Mouse (Mus musculus): ENCODE results near the gene Pcbd2. TPM values are rescaled to one million over a fixed set of nuclear protein-coding genes. Genes with fewer than 3 reads are reported as not detected.

Pcbd2 gene
- polyA plus RNA-seq, 1 experiment from 2014 or later = 52.3 TPM

GRCm38 (mm10) chr13:55757645-55758044 is 30.5 kb downstream of the Pcbd2 start:
- H3K36me3 ChIP-seq = no peaks in the 10 kb centered on the region
- H3K27ac ChIP-seq = no peak overlapping the region
- no peaks in the 10 kb centered on the region for H3K27me3 ChIP-seq (ENCODE audit: insufficient read depth, poor library complexity, severe bottlenecking)
- whole genome bisulfite sequencing = 89% methylated on average over 6 of the region's 6 CpGs
- no peaks in the 10 kb centered on the region for H3K9me3 ChIP-seq
- no peak for DNase-seq (ENCODE audit: low spot score)
- peaks cover 21% of the 10 kb centered on the region for H3K4me1 ChIP-seq
- H3K4me3 ChIP-seq = no peak overlapping the region

GRCm38 (mm10) chr13:55760576-55760975 is 33.4 kb downstream of the Pcbd2 start:
- no peak for DNase-seq (ENCODE audit: low spot score)
- 69% methylated on average over 10 of the region's 10 CpGs for WGBS
- Histone ChIP-seq H3K4me3 (no peak overlapping the region), H3K4me1 (peaks cover 20% of the 10 kb centered on the region), H3K27me3 (ENCODE audit: insufficient read depth, poor library complexity, severe bottlenecking) (no peaks in the 10 kb centered on the region), H3K9me3 (no peaks in the 10 kb centered on the region), H3K36me3 (no peaks in the 10 kb centered on the region), H3K27ac (no peak overlapping the region)

- Histone ChIP-seq H3K9me3 (no peaks in the 10 kb centered on the region), H3K27me3 (ENCODE audit: insufficient read depth, poor library complexity, severe bottlenecking) (no peaks in the 10 kb centered on the region), H3K4me3 (no peak overlapping the region), H3K27ac (no peak overlapping the region), H3K4me1 (peaks cover 18% of the 10 kb centered on the region), H3K36me3 (no peaks in the 10 kb centered on the region)
- WGBS = 79% methylated on average over 10 of the region's 10 CpGs
- DNase-seq (ENCODE audit: low spot score) = no peak
These were observed 34.3 kb downstream of the Pcbd2 start for GRCm38 (mm10) chr13:55761486-55761885.

GRCm38 (mm10) chr13:55774352-55774751 is 47.2 kb downstream of the Pcbd2 start:
- Histone ChIP-seq H3K36me3 (peaks cover 3% of the 10 kb centered on the region), H3K27me3 (ENCODE audit: insufficient read depth, poor library complexity, severe bottlenecking) (no peaks in the 10 kb centered on the region), H3K4me1 (peaks cover 10% of the 10 kb centered on the region), H3K27ac (no peak overlapping the region), H3K9me3 (no peaks in the 10 kb centered on the region), H3K4me3 (no peak overlapping the region)
- no peak for DNase-seq (ENCODE audit: low spot score)
- 81% methylated on average over 7 of the region's 7 CpGs for WGBS

- Histone ChIP-seq H3K36me3 (peaks cover 3% of the 10 kb centered on the region), H3K4me3 (no peak overlapping the region), H3K27ac (no peak overlapping the region), H3K9me3 (no peaks in the 10 kb centered on the region), H3K27me3 (ENCODE audit: insufficient read depth, poor library complexity, severe bottlenecking) (no peaks in the 10 kb centered on the region), H3K4me1 (peaks cover 10% of the 10 kb centered on the region)
- DNase-seq (ENCODE audit: low spot score) = no peak
- WGBS = 39% methylated on average over 11 of the region's 11 CpGs
These were observed 47.9 kb downstream of the Pcbd2 start for GRCm38 (mm10) chr13:55775056-55775455.

- H3K4me3 ChIP-seq = no peak within 1 kb of the TSS
- H3K4me1 ChIP-seq = no peaks in the 10 kb centered on the region
- no peaks in the 10 kb centered on the region for H3K27me3 ChIP-seq (ENCODE audit: insufficient read depth, poor library complexity, severe bottlenecking)
- 86% methylated on average over 3 of the region's 3 CpGs for WGBS
- no peaks in the 10 kb centered on the region for H3K36me3 ChIP-seq
- no peak within 1 kb of the TSS for H3K27ac ChIP-seq
- no peaks in the 10 kb centered on the region for H3K9me3 ChIP-seq
- no peak for DNase-seq (ENCODE audit: low spot score)
These were observed 57.1 kb downstream of the Pcbd2 start, which contains the start of gene Catsper3 for GRCm38 (mm10) chr13:55784268-55784667. Catsper3 (plus strand) TSS chr13:55784568.

- H3K4me1 ChIP-seq = no peaks in the 10 kb centered on the region
- no peak overlapping the region for H3K4me3 ChIP-seq
- no peaks in the 10 kb centered on the region for H3K9me3 ChIP-seq
- no peak overlapping the region for H3K27ac ChIP-seq
- WGBS = 76% methylated on average over 11 of the region's 11 CpGs
- no peak for DNase-seq (ENCODE audit: low spot score)
- H3K36me3 ChIP-seq = no peaks in the 10 kb centered on the region
- no peaks in the 10 kb centered on the region for H3K27me3 ChIP-seq (ENCODE audit: insufficient read depth, poor library complexity, severe bottlenecking)
These were observed 59.0 kb downstream of the Pcbd2 start for GRCm38 (mm10) chr13:55786120-55786519.

DNA sequence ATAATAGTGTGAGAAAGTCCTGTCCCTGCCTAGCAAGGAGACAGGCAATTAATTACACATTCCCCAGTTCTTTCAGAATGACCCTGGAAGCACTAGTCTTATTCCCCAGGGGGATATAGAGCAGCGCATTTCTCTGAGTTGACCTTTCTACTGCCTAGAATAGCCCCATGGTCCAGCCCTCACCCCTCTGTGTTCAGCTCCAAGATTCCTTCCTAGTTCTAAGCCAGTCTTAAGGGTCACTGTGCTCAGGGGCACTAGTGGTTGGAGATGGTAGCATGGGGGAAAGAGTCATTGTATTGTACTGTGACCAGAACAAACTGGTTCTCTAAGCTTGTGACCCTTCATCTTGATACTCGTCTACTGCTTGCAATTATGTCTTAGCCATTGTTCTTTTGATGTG is 74.1 kb downstream of the Pcbd2 start:
- WGBS = 77% methylated on average over 2 of the region's 2 CpGs
- Histone ChIP-seq H3K27ac (no peak overlapping the region), H3K9me3 (no peaks in the 10 kb centered on the region), H3K27me3 (ENCODE audit: insufficient read depth, poor library complexity, severe bottlenecking) (no peaks in the 10 kb centered on the region), H3K4me1 (no peaks in the 10 kb centered on the region), H3K4me3 (no peak overlapping the region), H3K36me3 (no peaks in the 10 kb centered on the region)
- peak; percentile 61 for DNase-seq (ENCODE audit: low spot score)

GRCm38 (mm10) chr13:55803973-55804372 is 76.8 kb downstream of the Pcbd2 start:
- Histone ChIP-seq H3K9me3 (no peaks in the 10 kb centered on the region), H3K27ac (no peak overlapping the region), H3K36me3 (no peaks in the 10 kb centered on the region), H3K27me3 (ENCODE audit: insufficient read depth, poor library complexity, severe bottlenecking) (peaks cover 8% of the 10 kb centered on the region; the same call in 1 of the 2 replicates), H3K4me3 (no peak overlapping the region), H3K4me1 (no peaks in the 10 kb centered on the region)
- DNase-seq (ENCODE audit: low spot score) = peak; percentile 24
- WGBS = 74% methylated on average over 1 of the region's 1 CpGs

GRCm38 (mm10) chr13:55809041-55809623 is 82.0 kb downstream of the Pcbd2 start:
- no peak overlapping the region for H3K4me3 ChIP-seq
- 61% methylated on average over 7 of the region's 7 CpGs for WGBS
- DNase-seq (ENCODE audit: low spot score) = peak; percentile 64
- no peaks in the 10 kb centered on the region for H3K4me1 ChIP-seq
- H3K27ac ChIP-seq = no peak overlapping the region
- no peaks in the 10 kb centered on the region for H3K9me3 ChIP-seq
- H3K36me3 ChIP-seq = no peaks in the 10 kb centered on the region
- H3K27me3 ChIP-seq (ENCODE audit: insufficient read depth, poor library complexity, severe bottlenecking) = peaks cover 20% of the 10 kb centered on the region

DNA sequence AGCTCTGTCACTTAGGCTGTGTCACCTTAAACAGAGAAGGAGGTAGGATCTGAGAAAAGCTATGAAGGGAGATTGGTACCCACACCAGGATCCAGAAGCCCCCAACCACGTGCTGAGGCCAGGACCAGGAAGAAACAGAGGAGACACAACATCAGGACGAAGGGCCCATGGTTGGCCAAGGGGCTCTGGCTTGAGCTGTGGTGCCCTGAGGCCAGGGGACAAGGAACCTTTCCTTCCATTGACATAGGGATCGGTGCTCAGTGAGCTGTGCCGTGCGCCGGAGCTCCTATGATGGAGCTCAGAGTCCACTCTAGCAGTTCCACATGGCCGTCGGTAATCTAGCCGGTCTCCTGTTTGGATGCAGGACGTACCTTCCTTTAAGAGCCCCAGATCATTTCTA is 82.5 kb downstream of the Pcbd2 start:
- Histone ChIP-seq H3K36me3 (no peaks in the 10 kb centered on the region), H3K4me1 (no peaks in the 10 kb centered on the region), H3K27ac (no peak overlapping the region), H3K9me3 (no peaks in the 10 kb centered on the region), H3K27me3 (ENCODE audit: insufficient read depth, poor library complexity, severe bottlenecking) (peaks cover 20% of the 10 kb centered on the region), H3K4me3 (no peak overlapping the region)
- 89% methylated on average over 10 of the region's 10 CpGs for WGBS
- peak; percentile 69 for DNase-seq (ENCODE audit: low spot score)

- Histone ChIP-seq H3K4me1 (no peaks in the 10 kb centered on the region), H3K36me3 (no peaks in the 10 kb centered on the region), H3K9me3 (no peaks in the 10 kb centered on the region), H3K27me3 (ENCODE audit: insufficient read depth, poor library complexity, severe bottlenecking) (peaks cover 27% of the 10 kb centered on the region), H3K27ac (no peak overlapping the region), H3K4me3 (no peak overlapping the region)
- WGBS = 72% methylated on average over 5 of the region's 5 CpGs
- no peak for DNase-seq (ENCODE audit: low spot score)
These were observed 83.8 kb downstream of the Pcbd2 start for GRCm38 (mm10) chr13:55810947-55811346.

- no peaks in the 10 kb centered on the region for H3K36me3 ChIP-seq
- no peak overlapping the region for H3K4me3 ChIP-seq
- no peak for DNase-seq (ENCODE audit: low spot score)
- peaks cover 43% of the 10 kb centered on the region for H3K27me3 ChIP-seq (ENCODE audit: insufficient read depth, poor library complexity, severe bottlenecking)
- 71% methylated on average over 5 of the region's 5 CpGs for WGBS
- H3K9me3 ChIP-seq = no peaks in the 10 kb centered on the region
- H3K27ac ChIP-seq = no peak overlapping the region
- H3K4me1 ChIP-seq = no peaks in the 10 kb centered on the region
These were observed 86.4 kb downstream of the Pcbd2 start for GRCm38 (mm10) chr13:55813490-55814016.

DNA sequence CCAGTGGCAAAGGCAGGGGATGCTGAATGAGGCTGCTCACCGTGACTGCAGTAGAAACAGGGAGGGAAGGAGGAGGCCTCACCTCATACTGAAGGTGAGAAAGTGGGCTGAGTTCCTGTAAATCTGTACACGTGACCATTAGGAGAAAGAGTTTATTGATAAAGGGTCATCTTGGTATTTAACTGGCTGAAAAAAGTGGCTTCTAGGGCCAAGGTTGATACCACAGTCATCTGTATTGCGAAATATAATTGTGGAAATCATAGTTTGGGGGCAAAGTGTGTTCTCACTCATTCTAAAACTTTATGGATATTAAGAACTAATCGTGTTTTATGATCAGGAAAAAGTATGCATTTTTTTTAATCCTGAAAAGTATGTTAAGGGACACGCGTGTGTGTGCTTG is 87.7 kb downstream of the Pcbd2 start:
- no peak for DNase-seq (ENCODE audit: low spot score)
- Histone ChIP-seq H3K4me3 (no peak overlapping the region), H3K36me3 (no peaks in the 10 kb centered on the region), H3K9me3 (no peaks in the 10 kb centered on the region), H3K4me1 (no peaks in the 10 kb centered on the region), H3K27ac (no peak overlapping the region), H3K27me3 (ENCODE audit: insufficient read depth, poor library complexity, severe bottlenecking) (peaks cover 35% of the 10 kb centered on the region)
- WGBS = 81% methylated on average over 6 of the region's 6 CpGs

Data from heart, embryonic 10.5 days (tissue).